Mouse (Mus musculus) telencephalon, adult 2 months (tissue): Measurements from ENCODE around the gene Ms4a18.

ENCODE experiments used
- DNase-seq: peaks from one replicate; pipeline ENCODE4 v3.0.0-alpha.2; 2011; ENCODE audit warnings: low read depth, low spot score

Gene Ms4a18

GRCm38 (mm10) chr19:10983146-10983545, 34.7 kb downstream of the Ms4a18 start:
- DNase-seq: no peak

GRCm38 (mm10) chr19:10980210-10980609, 37.6 kb downstream of the Ms4a18 start:
- DNase-seq: no peak

- peak; percentile 33 for DNase-seq
Measured at GRCm38 (mm10) chr19:10979184-10980168, 38.4 kb downstream of the Ms4a18 start.

GRCm38 (mm10) chr19:10976318-10976717, 41.5 kb downstream of the Ms4a18 start:
- no peak for DNase-seq

GRCm38 (mm10) chr19:10975187-10975586, 42.6 kb downstream of the Ms4a18 start:
- DNase-seq: no peak

GRCm38 (mm10) chr19:10974238-10974865, 43.5 kb downstream of the Ms4a18 start, which contains the start of gene Ms4a10:
Gene Ms4a10 (minus strand): TSS chr19:10974670.
- no peak for DNase-seq

- no peak for DNase-seq
Measured at GRCm38 (mm10) chr19:10973187-10973586, 44.6 kb downstream of the Ms4a18 start.

GRCm38 (mm10) chr19:10972660-10973059, 45.2 kb downstream of the Ms4a18 start:
- DNase-seq: no peak

- DNase-seq: no peak
Measured at GRCm38 (mm10) chr19:10970457-10970856, 47.4 kb downstream of the Ms4a18 start.

GRCm38 (mm10) chr19:10968578-10968977, 49.3 kb downstream of the Ms4a18 start:
- DNase-seq: no peak

- no peak for DNase-seq
Measured at GRCm38 (mm10) chr19:10965721-10966120, 52.1 kb downstream of the Ms4a18 start.

GRCm38 (mm10) chr19:10959978-10960346, 57.9 kb downstream of the Ms4a18 start:
- no peak for DNase-seq

- no peak for DNase-seq
Measured at GRCm38 (mm10) chr19:10959085-10959977, 58.5 kb downstream of the Ms4a18 start.

- peak; percentile 46 for DNase-seq
Measured at GRCm38 (mm10) chr19:10952021-10952939, 65.6 kb downstream of the Ms4a18 start.

- no peak for DNase-seq
Measured at GRCm38 (mm10) chr19:10949558-10949957, 68.3 kb downstream of the Ms4a18 start.

- peak; percentile 99 for DNase-seq
Measured at GRCm38 (mm10) chr19:10949112-10949511, 68.7 kb downstream of the Ms4a18 start, which contains the start of gene Ccdc86. Gene Ccdc86 (minus strand): TSS chr19:10949266.

- DNase-seq: no peak
Measured at GRCm38 (mm10) chr19:10948416-10948815, 69.4 kb downstream of the Ms4a18 start.

GRCm38 (mm10) chr19:10947219-10947618, 70.6 kb downstream of the Ms4a18 start:
- DNase-seq: no peak
